Mouse (Mus musculus) mesoderm, embryonic 11.5 days (tissue): ENCODE data around the gene Ugt1a5.
A peak's percentile ranks its signal among the peaks of the same experiment; 100 is the strongest.

Source experiments
- DNase-seq: peaks from one replicate; pipeline ENCODE4 v3.0.0-alpha.2; 2012; ENCODE audit warnings: low read depth, low spot score

Ugt1a5 gene

GRCm38 (mm10) chr1:88238771-88239170, 73.0 kb downstream of the Ugt1a5 start:
- no peak for DNase-seq

- no peak for DNase-seq
Measured at GRCm38 (mm10) chr1:88240072-88240471, 74.3 kb downstream of the Ugt1a5 start.

GRCm38 (mm10) chr1:88240579-88240978, 74.8 kb downstream of the Ugt1a5 start:
- DNase-seq = no peak

GRCm38 (mm10) chr1:88243861-88244260, 78.0 kb downstream of the Ugt1a5 start:
- DNase-seq = no peak

GRCm38 (mm10) chr1:88245881-88246280, 80.1 kb downstream of the Ugt1a5 start:
- DNase-seq = no peak

- DNase-seq = no peak
Measured at GRCm38 (mm10) chr1:88246386-88246785, 80.6 kb downstream of the Ugt1a5 start.

GRCm38 (mm10) chr1:88247660-88248059, 81.8 kb downstream of the Ugt1a5 start:
- DNase-seq = no peak

GRCm38 (mm10) chr1:88248658-88249057, 82.8 kb downstream of the Ugt1a5 start:
- no peak for DNase-seq

- no peak for DNase-seq
Measured at GRCm38 (mm10) chr1:88249596-88249995, 83.8 kb downstream of the Ugt1a5 start.

GRCm38 (mm10) chr1:88250023-88250422, 84.2 kb downstream of the Ugt1a5 start:
- DNase-seq = no peak

GRCm38 (mm10) chr1:88253106-88253505, 87.3 kb downstream of the Ugt1a5 start:
- no peak for DNase-seq

- DNase-seq = no peak
Measured at GRCm38 (mm10) chr1:88253540-88253939, 87.7 kb downstream of the Ugt1a5 start.

GRCm38 (mm10) chr1:88254793-88255465, 89.1 kb downstream of the Ugt1a5 start:
- no peak for DNase-seq

- no peak for DNase-seq
Measured at GRCm38 (mm10) chr1:88255466-88255857, 89.7 kb downstream of the Ugt1a5 start.

- DNase-seq = no peak
Measured at GRCm38 (mm10) chr1:88255989-88256754, 90.4 kb downstream of the Ugt1a5 start.

GRCm38 (mm10) chr1:88256886-88257663, 91.3 kb downstream of the Ugt1a5 start:
- DNase-seq = no peak

GRCm38 (mm10) chr1:88257681-88258080, 91.9 kb downstream of the Ugt1a5 start:
- DNase-seq = no peak

- DNase-seq = no peak
Measured at GRCm38 (mm10) chr1:88258361-88258760, 92.5 kb downstream of the Ugt1a5 start.

GRCm38 (mm10) chr1:88258881-88259642, 93.2 kb downstream of the Ugt1a5 start:
- peak; percentile 44 for DNase-seq

GRCm38 (mm10) chr1:88259643-88260024, 93.8 kb downstream of the Ugt1a5 start:
- no peak for DNase-seq

- DNase-seq = no peak
Measured at GRCm38 (mm10) chr1:88260114-88260513, 94.3 kb downstream of the Ugt1a5 start.
